Mouse (Mus musculus) lung, embryonic 16.5 days (tissue): Measurements from ENCODE around the gene Polr2l. TPM values are rescaled to one million over a fixed set of nuclear protein-coding genes. Genes with fewer than 3 reads are reported as not detected.
"Not testable (repeated sequence)": the region's sequence is repeated elsewhere in the genome, so short reads cannot be mapped to it uniquely, and the experiment has no call there.

Experiments
- ATAC-seq: fragments of 200-750 bp; cut with Nextera tagmentation; 2 replicates; pipeline ENCODE4 v1.8.0; 2017; ENCODE audit warnings: low read depth, mild to moderate bottlenecking, moderate library complexity
- H3K27ac ChIP-seq: fragments of 300-500 bp; sonication (generic); 2 replicates; pipeline ENCODE4 v1.5.1; 2014; ENCODE audit warnings: mild to moderate bottlenecking, control low read depth, low read length
- H3K27me3 ChIP-seq: fragments of 300-500 bp; sonication (generic); 2 replicates; pipeline ENCODE4 v1.6.1; 2014; ENCODE audit warnings: low read depth, low read length, mixed read lengths; ENCODE audit not compliant: control insufficient read depth, insufficient read depth
- H3K36me3 ChIP-seq: fragments of 300-500 bp; sonication (generic); 2 replicates; pipeline ENCODE4 v1.6.1; 2014; ENCODE audit warnings: low read length; ENCODE audit not compliant: control insufficient read depth, insufficient read depth
- H3K4me1 ChIP-seq: fragments of 300-500 bp; sonication (generic); replicated peaks from 2 replicates; pipeline ENCODE4 v1.6.1; 2014; ENCODE audit warnings: low read length, mixed read lengths; ENCODE audit not compliant: control insufficient read depth, insufficient read depth
- H3K4me2 ChIP-seq: fragments of 300-500 bp; sonication (generic); 2 replicates; pipeline ENCODE4 v1.6.1; 2014; ENCODE audit warnings: low read depth, low read length, control low read depth
- H3K4me3 ChIP-seq: fragments of 300-500 bp; sonication (generic); 2 replicates; pipeline ENCODE4 v1.5.1; 2014; ENCODE audit warnings: mild to moderate bottlenecking, low read length, control low read depth
- H3K9ac ChIP-seq: fragments of 300-500 bp; sonication (generic); 2 replicates; pipeline ENCODE4 v1.6.1; 2014; ENCODE audit warnings: low read length, control low read depth
- H3K9me3 ChIP-seq: fragments of 300-500 bp; sonication (generic); 2 replicates; pipeline ENCODE4 v1.6.1; 2016; ENCODE audit warnings: low read length; ENCODE audit not compliant: control insufficient read depth
- WGBS: fragments of 180-500 bp; shearing (Covaris S2); extraction: QIAGEN DNeasy Blood & Tissue Kit; methylation state at CpG from one replicate; pipeline ENCODE4 v1.1.7; 2014; 5-methylcytosine and 5-hydroxymethylcytosine counted together
- polyA plus RNA-seq: library from polyadenylated mRNA; unstranded; fragments of >200 nt; fragmentation: Nextera tagmentation; extraction: Ambion mirVana; gene quantifications from 2 replicates; pipeline ENCODE4 v1.2.1, GENCODE M21; 2015

Polr2l gene
- polyA plus RNA-seq, 1 experiment from 2014 or later, result 61.3 TPM

- H3K36me3 ChIP-seq, result peaks cover 22% of the 10 kb centered on the region
- H3K9ac ChIP-seq, result peak within 1 kb of the TSS; percentile 88
- H3K4me1 ChIP-seq, result peaks cover 27% of the 10 kb centered on the region
- WGBS, result 0% methylated on average over 63 of the region's 63 CpGs
- no peaks in the 10 kb centered on the region for H3K27me3 ChIP-seq
- peak within 1 kb of the TSS; percentile 84 for H3K4me2 ChIP-seq
- H3K9me3 ChIP-seq, result no peaks in the 10 kb centered on the region
- peak within 1 kb of the TSS; percentile 91 for H3K27ac ChIP-seq
- ATAC-seq, result peak; percentile 92
- H3K4me3 ChIP-seq, result peak within 1 kb of the TSS; percentile 73
These were observed 27.6 kb downstream of the Polr2l start, which contains the start of gene Rplp2 for GRCm38 (mm10) chr7:141447110-141447991. Gene Rplp2, plus strand, starts transcription at chr7:141447370.

- peak overlapping the region; percentile 73; the same call in 1 of the 2 replicates for H3K4me3 ChIP-seq
These were observed 28.6 kb downstream of the Polr2l start for GRCm38 (mm10) chr7:141446374-141446773.

DNA sequence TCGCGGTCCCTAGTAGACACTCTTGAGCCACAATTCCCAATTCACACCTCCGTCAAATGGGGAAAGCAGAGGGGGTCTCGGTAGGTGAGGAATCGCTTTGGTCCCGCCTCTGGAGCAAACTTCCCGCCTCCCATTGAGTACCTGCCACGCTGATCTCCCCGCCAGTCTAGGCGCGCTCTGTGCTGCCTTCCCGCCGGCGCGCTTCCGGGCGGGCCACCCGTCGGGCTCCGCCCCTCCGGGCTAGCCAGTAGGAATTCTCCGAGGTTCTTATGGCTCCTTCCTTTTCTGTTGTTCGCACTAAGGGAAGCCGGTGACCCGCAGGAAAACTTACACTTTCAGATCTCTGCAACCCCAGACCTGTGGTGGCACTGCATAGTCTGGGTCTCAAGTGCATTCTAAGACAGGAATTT lies 31.1 kb downstream of the Polr2l start, which contains the start of gene Pidd1:
Pidd1 (minus strand) TSS at position 198 of the 410 bp plus-strand sequence.
- Histone ChIP-seq H3K9ac (peak within 1 kb of the TSS; percentile 71), H3K27me3 (no peaks in the 10 kb centered on the region), H3K27ac (peak within 1 kb of the TSS; percentile 79), H3K36me3 (peaks cover 6% of the 10 kb centered on the region), H3K9me3 (no peaks in the 10 kb centered on the region), H3K4me2 (peak within 1 kb of the TSS; percentile 89), H3K4me3 (peak within 1 kb of the TSS; percentile 56), H3K4me1 (peaks cover 36% of the 10 kb centered on the region)
- under 1% methylated on average over 25 of the region's 25 CpGs for WGBS
- peak; percentile 61 for ATAC-seq

More at GRCm38 (mm10) chr7:141446374-141446773, 28.6 kb downstream of the Polr2l start:
- H3K9ac ChIP-seq, ATAC-seq, H3K27me3 ChIP-seq, H3K9me3 ChIP-seq, H3K27ac ChIP-seq: not testable (repeated sequence)
- H3K4me1 ChIP-seq, result peaks cover 31% of the 10 kb centered on the region
- H3K36me3 ChIP-seq, result peaks cover 15% of the 10 kb centered on the region
- WGBS, result 62% methylated on average over 3 of the region's 3 CpGs
- H3K4me2 ChIP-seq, result peak overlapping the region; percentile 75

GRCm38 (mm10) chr7:141443081-141443821 lies 31.7 kb downstream of the Polr2l start:
- H3K9me3 ChIP-seq, result no peaks in the 10 kb centered on the region
- peaks cover 31% of the 10 kb centered on the region for H3K4me1 ChIP-seq
- H3K4me3 ChIP-seq, result peak overlapping the region; percentile 56
- peak overlapping the region; percentile 71 for H3K9ac ChIP-seq
- no peaks in the 10 kb centered on the region for H3K27me3 ChIP-seq
- H3K4me2 ChIP-seq, result peak overlapping the region; percentile 89
- WGBS, result 10% methylated on average over 12 of the region's 12 CpGs
- H3K36me3 ChIP-seq, result peaks cover 4% of the 10 kb centered on the region; the same call in 1 of the 2 replicates
- ATAC-seq, result 0 out of 2 replicates have a peak, but pooled peaks have one; percentile 3
- peak overlapping the region; percentile 39 for H3K27ac ChIP-seq

- Histone ChIP-seq H3K9me3 (no peaks in the 10 kb centered on the region), H3K4me2 (peak overlapping the region; percentile 89), H3K4me3 (peak overlapping the region; percentile 56; the same call in 1 of the 2 replicates), H3K27ac (no peak overlapping the region), H3K36me3 (peaks cover 4% of the 10 kb centered on the region; the same call in 1 of the 2 replicates), H3K27me3 (no peaks in the 10 kb centered on the region), H3K4me1 (peaks cover 28% of the 10 kb centered on the region), H3K9ac (peak overlapping the region; percentile 71)
- WGBS, result 91% methylated on average over 13 of the region's 13 CpGs
- no peak for ATAC-seq
These were observed 32.7 kb downstream of the Polr2l start for GRCm38 (mm10) chr7:141442199-141442598.

GRCm38 (mm10) chr7:141441460-141441859 lies 33.5 kb downstream of the Polr2l start:
- Histone ChIP-seq H3K36me3 (peaks cover 4% of the 10 kb centered on the region; the same call in 1 of the 2 replicates), H3K4me1 (peaks cover 35% of the 10 kb centered on the region), H3K9me3 (no peaks in the 10 kb centered on the region), H3K4me3 (no peak overlapping the region), H3K9ac (no peak overlapping the region), H3K27me3 (no peaks in the 10 kb centered on the region), H3K4me2 (no peak overlapping the region), H3K27ac (no peak overlapping the region)
- no peak for ATAC-seq
- WGBS, result 88% methylated on average over 9 of the region's 9 CpGs

DNA sequence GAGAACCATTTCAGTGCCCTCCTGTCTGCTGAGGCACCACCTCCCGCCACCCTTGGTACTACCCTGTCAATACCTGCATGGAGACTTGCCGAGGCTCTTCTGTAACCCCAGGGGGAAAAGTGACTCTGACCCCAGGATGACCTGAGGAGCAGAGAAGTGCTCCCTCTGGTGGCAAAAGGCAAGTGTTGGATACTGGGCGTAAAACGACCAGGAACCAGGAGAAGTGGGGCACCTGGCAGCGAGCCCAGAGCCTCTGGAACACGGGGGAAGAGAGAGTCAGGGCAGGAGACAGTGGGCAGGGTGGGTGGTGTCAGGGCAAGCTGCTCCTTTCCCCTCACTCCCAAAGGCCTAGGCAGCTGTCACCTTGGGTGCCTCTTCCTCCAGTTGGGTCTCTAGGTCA lies 34.3 kb downstream of the Polr2l start:
- H3K9me3 ChIP-seq, result no peaks in the 10 kb centered on the region
- no peak overlapping the region for H3K4me3 ChIP-seq
- no peak overlapping the region for H3K4me2 ChIP-seq
- peaks cover 38% of the 10 kb centered on the region for H3K4me1 ChIP-seq
- H3K9ac ChIP-seq, result no peak overlapping the region
- no peak overlapping the region for H3K27ac ChIP-seq
- H3K36me3 ChIP-seq, result peaks cover 4% of the 10 kb centered on the region; the same call in 1 of the 2 replicates
- no peaks in the 10 kb centered on the region for H3K27me3 ChIP-seq
- 19% methylated on average over 6 of the region's 6 CpGs for WGBS
- no peak for ATAC-seq

DNA sequence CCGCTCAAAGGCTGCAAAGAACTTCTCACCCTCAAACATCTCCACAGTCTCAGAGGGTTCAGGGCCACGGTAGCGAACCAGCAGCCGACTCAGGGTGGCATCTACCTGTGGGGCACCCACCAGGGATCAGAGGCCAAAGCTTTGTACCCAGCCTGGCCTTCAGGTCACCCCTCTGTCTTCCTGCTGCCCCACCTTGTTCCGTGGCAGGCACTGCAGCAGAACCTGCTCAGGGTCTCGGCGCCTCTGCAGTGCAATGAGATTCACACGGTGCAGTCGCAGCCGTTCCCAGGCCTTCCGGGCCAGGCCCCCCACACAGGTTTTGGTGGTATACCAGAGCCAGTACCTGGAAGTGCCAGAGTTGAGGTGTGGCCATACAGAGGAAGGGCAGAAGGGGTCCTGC lies 35.1 kb downstream of the Polr2l start:
- Histone ChIP-seq H3K9me3 (no peaks in the 10 kb centered on the region), H3K27ac (no peak overlapping the region), H3K36me3 (peaks cover 4% of the 10 kb centered on the region; the same call in 1 of the 2 replicates), H3K27me3 (no peaks in the 10 kb centered on the region), H3K4me3 (no peak overlapping the region), H3K4me2 (no peak overlapping the region), H3K9ac (no peak overlapping the region), H3K4me1 (peaks cover 40% of the 10 kb centered on the region)
- WGBS, result 91% methylated on average over 11 of the region's 11 CpGs
- no peak for ATAC-seq
